Mouse (Mus musculus) monocyte, adult 5-6 weeks (primary cell): Measurements from ENCODE around the gene Ccdc159. TPM values are rescaled to one million over a fixed set of nuclear protein-coding genes. Genes with fewer than 3 reads are reported as not detected.

Experiments used
- ATAC-seq: fragments of 153-309, 156-312 bp; replicated peaks from 2 replicates; pipeline ENCODE4 v1.8.0; 2017; ENCODE audit warnings: mild to moderate bottlenecking; ENCODE audit not compliant: low TSS enrichment, insufficient number of reproducible peaks, severe bottlenecking, poor library complexity, low FRiP score
- total RNA-seq: library from RNA; stranded (forward); fragments of 200-1000, 200-491, 200-594 nt; gene quantifications from 3 replicates; pipeline ENCODE4 v1.2.3, GENCODE M21; 2017

Ccdc159 gene
- total RNA-seq, 1 experiment from 2014 or later, result not detected

DNA sequence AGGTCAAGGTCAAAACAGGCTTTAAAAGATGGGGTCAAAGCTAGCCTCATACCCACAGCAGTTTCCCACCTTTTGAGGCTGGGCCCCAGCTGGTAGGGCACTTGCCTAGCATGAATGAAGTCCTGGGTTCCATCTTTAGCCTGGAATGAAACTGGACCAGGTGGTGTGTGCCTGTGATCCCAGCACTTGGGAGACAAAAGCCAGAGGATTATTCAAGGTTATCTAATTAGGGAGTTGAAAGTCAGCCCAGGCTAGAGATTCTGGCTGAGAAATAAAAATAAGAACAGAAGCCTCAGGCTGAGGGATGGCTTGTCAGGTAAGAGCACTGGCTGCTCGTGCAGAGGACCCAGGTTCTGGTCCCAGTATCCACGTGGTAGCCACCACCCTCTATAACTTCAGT lies 4.7 kb downstream of the Ccdc159 start:
- ATAC-seq, result no peak

DNA sequence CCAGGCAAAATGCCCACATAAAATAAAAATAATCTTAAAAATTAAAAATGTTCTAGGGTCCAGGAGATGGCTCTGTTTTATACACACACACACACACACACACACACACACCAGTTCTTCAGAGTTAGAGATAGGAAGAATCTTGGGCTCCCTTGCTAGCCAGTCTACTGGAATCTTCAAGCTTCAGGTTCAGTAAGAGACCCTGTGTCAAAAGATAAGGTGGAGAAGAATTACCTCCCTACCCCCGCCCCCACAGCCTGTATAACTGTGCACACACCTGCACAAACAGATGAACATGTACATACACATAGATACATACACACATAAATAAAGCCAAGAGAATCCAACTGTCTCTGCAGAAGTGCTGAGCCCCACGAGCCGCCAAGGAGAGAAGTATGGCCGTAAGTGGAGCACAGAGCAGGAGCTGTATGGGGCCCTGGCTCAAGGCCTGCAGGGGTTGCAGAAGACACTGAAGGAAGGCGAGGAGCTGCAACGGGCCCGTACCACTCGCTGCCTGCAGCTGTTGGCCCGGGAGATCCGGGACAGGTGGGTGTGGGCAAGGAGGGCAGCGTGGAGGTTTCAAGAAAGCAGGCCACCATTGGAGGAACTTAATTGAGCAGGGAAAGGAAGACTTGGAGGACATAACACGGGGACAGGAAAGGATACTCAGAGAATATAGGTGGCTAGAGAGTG lies 5.3 kb downstream of the Ccdc159 start:
- ATAC-seq, result no peak

- no peak for ATAC-seq
These were observed 6.8 kb downstream of the Ccdc159 start for GRCm38 (mm10) chr9:21934021-21934420.

DNA sequence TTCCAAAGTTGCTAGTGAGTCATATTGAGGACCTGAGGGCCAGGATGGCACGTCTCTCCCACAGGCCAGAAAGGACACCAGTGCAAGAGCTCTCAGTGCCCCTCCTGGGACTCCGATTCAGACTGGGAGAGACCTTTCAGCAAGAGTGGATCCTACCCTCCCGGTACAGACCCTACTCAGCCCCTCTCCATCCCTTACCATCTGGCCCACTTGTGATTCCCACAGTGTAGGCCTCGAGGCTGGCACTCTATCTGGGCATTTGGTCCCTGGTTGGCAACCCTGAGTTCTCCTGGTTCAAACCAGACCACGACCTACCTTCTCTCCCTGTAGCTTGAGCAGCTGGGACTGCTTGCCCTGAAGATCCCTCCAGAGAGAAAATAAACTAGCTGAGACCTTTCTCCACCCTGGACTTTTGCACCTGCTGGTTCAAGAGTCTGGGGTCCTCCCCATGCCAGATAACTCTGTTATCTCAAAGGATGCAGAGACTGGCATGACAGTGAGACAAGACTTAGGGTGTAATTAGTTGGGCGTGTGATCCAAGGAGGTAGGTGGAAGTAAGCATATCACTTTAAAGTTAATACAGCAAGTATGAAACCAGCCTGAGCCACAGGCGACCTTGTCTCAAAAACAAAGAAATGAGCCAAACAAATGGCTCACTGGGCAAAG lies 8.3 kb downstream of the Ccdc159 start:
- no peak for ATAC-seq

GRCm38 (mm10) chr9:21936692-21937570 lies 9.7 kb downstream of the Ccdc159 start, which contains the start of gene Plppr2:
Gene Plppr2, plus strand, starts transcription at chr9:21937033.
- ATAC-seq, result peak; percentile 77

DNA sequence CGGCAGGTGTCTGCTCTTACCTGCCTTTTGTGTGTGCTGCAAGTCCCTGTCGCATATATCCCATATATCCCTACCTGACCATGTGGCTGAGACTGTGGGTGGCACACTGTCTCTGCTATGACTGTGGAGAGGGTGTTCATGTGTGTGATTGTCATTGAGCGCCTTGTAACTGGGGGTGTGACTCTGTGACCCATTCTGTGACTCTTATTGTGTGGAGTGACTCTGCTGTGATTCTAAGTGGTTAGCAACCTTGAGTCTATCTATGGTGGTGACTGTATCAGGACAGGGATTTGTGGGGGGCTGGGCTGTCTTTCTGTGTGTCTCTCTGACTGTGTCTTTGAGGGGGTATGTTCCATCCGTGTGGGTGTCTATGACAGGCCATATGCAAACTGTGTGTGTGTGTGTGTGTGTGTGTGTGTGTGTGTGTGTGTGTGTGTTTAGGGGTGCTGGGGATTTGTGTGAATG lies 10.5 kb downstream of the Ccdc159 start:
- no peak for ATAC-seq

GRCm38 (mm10) chr9:21938234-21938855 lies 11.1 kb downstream of the Ccdc159 start:
- ATAC-seq, result no peak

DNA sequence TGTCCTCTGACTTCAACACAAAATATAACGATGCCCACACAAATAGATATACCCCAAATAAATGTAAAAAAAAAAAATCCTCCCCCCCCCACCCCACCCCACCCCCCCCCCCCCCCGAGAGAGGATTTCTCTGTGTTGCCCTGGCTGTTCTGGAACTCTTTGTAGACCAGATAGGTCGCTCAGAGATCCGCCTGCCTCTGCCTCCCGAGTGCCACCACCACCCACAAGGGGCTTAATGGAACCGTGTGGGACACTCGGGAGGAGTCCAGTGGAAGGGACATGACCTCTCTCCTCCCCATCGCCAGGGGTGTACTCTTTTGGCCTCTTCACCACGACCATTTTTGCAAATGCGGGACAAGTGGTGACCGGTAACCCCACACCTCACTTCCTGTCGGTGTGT lies 15.8 kb downstream of the Ccdc159 start:
- ATAC-seq, result no peak

GRCm38 (mm10) chr9:21943638-21944037 lies 16.4 kb downstream of the Ccdc159 start:
- no peak for ATAC-seq

GRCm38 (mm10) chr9:21944267-21944666 lies 17.0 kb downstream of the Ccdc159 start:
- no peak for ATAC-seq

DNA sequence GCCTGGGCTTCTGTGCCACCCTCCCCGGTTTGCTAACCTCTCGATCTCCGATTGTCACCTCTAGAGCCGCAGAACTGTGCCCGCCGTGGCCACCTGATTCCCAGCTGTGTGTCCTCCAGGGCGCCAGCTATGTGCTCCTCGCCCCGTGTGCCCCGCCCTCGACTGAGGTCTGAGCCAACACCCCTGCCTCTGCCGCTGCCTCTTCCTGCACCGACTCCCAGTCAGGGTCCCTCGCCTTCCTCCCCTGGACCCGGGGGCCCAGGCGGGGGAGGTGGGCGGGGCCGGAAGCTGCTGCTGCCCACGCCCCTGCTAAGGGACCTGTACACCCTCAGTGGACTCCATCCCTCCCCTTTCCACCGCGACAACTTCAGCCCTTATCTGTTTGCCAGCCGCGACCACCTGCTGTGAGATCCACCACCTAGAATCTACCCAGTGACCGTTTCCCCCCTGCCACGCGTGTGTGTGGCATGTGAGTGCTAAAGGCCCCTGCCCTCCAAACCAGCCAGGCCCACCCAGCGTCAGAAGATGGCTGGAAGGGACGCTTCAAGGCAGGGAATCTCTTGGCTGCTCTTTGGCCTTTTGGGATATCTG lies 20.4 kb downstream of the Ccdc159 start:
- no peak for ATAC-seq

DNA sequence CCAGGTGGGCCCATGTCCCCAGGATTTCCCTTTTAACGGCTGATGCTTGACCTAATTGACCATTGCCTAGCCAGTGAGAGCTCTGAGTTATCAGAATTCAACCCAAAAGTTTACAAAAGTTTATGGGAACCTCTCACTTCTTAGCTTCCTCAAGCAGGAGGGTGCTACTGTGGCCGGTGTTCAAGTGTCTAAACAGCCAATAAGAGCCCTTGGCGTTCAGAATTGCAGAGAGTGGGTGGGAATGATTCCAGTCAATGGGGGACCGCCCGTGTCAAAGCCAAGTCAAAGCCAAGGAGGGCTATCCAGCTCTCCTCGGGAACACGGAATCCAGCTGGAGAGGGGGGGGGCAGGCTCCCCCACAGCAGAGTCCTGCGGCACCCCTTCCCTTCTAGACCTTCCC lies 20.9 kb downstream of the Ccdc159 start:
- no peak for ATAC-seq

- ATAC-seq, result no peak
These were observed 21.5 kb downstream of the Ccdc159 start for GRCm38 (mm10) chr9:21948790-21949189.

DNA sequence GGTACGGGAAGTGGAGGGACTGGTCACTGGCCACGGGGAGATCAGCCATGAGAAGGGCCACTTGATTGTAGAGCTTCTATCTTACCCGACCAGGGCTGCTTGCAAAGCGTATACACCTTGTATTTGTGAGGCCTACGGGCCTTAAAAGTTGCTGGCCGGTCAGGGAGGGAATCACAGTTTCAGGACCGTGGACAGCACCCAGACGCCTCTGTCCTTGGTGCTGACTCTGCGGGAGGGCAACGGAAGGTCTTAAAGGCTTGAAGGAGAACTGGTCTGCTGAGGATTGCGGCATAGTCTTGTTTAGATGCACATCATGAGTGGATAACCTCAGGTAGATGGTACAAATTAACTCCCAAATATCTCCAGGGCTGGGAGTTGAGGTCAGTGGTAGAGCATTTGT lies 23.1 kb downstream of the Ccdc159 start:
- 0 out of 2 replicates have a peak, but pooled peaks have one; percentile 25 for ATAC-seq

DNA sequence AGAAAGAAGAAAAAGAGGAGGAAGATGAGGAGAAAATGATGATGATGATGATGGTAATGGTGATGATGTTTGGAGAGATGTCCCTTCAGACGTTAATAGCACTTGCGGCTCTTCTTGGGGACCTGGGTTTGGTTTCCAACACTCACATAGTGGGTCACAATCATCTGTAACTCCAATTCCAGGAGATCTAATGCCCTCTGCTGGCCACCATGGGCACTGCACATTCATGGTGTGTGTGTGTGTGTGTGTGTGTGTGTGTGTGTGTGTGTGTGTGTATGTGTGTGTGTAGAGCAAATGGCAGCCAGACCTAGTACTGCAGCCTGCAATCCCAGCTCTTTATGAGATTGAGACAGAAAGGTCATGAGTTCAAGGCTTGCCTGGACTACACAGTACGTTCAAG lies 24.7 kb downstream of the Ccdc159 start:
- ATAC-seq, result no peak

GRCm38 (mm10) chr9:21953600-21953999 lies 26.3 kb downstream of the Ccdc159 start:
- no peak for ATAC-seq

DNA sequence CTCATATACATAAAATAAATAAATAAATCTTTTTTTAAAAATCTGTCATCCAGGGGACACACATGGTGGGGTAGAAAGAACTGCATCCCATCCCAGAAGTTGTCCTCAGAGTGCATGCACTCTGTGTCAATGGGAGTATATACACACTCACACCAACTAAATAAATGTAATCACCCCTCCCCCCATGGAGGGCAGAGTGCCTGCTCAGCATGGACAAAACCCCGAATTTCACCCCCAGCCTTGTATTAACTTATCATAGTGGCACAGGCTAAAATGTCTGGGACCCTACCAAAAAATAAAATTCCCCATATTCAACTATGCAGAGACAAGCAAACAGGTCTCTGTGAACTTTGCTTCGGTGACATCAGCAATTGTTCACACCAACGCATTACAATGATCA lies 27.4 kb downstream of the Ccdc159 start:
- no peak for ATAC-seq

GRCm38 (mm10) chr9:21955225-21955569 lies 27.9 kb downstream of the Ccdc159 start:
- ATAC-seq, result no peak
